Mouse (Mus musculus) kidney, adult 10 weeks (tissue): ENCODE results near the gene Ccdc57. TPM values are rescaled to one million over a fixed set of nuclear protein-coding genes. Genes with fewer than 3 reads are reported as not detected.

Experiments
- polyA plus RNA-seq: library from polyadenylated mRNA; stranded (reverse); fragments of 350-450 nt; fragmentation: Illumina TruSeq; extraction: RNeasy Lipid Tissue Mini Kit (QIAGEN cat#74804); gene quantifications from one replicate; pipeline ENCODE4 v1.2.3, GENCODE M21; 2014; ENCODE audit warnings: low read depth, low replicate concordance

The Ccdc57 gene
- polyA plus RNA-seq: 0.28 TPM

GRCm38 (mm10) chr11:120932564-120933398 is at the start of gene Ccdc57:
Gene Ccdc57, minus strand, starts transcription at chr11:120932872.

GRCm38 (mm10) chr11:120948328-120948727 is 15.7 kb upstream of the Ccdc57 start, which contains the start of gene Slc16a3:
Gene Slc16a3, plus strand, starts transcription at chr11:120948480.

DNA sequence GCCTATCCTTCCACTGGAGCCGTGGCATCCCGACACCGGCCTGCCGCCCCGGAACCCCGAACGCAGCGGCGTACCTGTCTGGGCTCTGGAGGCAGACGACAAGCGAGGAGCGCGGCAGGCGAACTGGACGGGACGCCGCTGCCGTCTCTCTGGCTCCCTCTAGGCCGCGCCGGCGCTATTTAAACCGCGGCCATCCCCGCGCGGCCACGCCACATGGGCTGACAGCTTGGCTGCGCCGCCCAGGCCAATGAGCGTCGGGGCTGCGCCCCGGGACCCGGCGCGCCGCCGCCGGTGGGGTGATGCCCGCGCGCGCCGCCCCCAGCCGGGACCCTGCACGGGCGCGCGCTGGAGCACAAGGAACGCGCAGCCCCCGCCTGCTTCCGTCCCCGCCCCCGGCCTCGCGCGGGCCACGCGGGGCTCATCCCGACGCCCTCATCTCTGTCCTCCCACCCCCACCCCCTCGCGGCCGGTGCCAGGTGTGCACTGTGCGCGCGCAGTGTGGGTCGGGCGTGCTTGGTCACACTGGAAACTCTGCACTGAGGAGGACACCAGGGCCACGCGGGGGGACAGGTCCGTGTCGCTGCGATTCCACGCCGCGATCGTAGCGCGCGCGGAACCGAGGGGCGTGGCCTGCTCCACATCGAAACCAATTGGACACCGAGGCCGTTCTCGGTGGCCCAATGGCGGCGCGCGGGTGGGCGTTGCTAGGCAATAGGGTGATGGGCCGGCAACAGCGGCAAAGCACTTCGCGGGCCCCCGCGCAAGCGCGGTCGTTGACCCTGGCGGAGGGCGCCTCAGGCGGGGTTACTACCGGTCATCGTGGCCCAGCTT is 108.5 kb downstream of the Ccdc57 start, which contains the start of gene Fasn:
Fasn (minus strand) TSS at position 592 of the 831 bp plus-strand sequence.

DNA sequence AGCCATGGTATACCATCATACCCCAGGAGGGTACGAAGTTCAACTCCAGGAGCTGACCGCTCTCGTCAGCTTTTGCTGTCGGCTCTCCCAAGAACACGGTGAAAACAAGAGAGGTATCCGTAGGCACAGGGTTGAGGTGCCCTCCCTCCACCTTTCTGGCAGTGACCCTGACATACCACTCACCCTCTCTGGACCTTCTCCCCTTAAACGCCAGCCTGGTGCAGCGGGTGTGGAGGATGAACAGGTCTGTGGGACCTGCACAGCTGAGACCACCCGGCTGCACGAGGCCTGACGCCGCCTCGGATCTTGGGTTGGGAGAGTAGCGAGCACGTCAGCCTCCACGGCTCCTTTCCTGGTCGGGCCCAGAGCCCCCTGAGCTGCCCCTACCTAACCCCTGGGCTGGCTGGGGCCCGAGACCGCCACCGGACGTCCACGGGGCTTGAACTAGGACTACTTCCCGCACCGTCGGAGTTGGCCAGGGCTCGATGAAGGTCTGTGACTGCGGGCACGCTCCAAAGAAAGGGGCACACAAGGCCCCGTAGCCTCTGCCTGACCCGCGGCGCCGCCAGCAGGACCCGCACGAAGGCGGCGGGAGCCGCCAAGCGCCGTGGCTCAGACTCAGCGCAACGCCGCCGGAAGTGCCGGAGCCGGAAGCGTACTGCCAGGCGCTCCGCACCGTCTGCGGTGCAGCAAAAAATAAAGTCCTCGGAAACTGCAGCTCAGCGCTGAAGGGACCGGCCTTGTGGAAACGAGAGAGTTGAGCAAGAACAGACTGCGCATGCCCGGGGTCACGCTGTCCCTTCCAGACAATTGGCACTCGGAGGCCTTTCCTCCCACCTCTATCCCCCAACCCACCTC is 136.7 kb downstream of the Ccdc57 start, which contains the start of gene Dus1l:
Dus1l (minus strand) TSS at position 648 of the 858 bp plus-strand sequence.

DNA sequence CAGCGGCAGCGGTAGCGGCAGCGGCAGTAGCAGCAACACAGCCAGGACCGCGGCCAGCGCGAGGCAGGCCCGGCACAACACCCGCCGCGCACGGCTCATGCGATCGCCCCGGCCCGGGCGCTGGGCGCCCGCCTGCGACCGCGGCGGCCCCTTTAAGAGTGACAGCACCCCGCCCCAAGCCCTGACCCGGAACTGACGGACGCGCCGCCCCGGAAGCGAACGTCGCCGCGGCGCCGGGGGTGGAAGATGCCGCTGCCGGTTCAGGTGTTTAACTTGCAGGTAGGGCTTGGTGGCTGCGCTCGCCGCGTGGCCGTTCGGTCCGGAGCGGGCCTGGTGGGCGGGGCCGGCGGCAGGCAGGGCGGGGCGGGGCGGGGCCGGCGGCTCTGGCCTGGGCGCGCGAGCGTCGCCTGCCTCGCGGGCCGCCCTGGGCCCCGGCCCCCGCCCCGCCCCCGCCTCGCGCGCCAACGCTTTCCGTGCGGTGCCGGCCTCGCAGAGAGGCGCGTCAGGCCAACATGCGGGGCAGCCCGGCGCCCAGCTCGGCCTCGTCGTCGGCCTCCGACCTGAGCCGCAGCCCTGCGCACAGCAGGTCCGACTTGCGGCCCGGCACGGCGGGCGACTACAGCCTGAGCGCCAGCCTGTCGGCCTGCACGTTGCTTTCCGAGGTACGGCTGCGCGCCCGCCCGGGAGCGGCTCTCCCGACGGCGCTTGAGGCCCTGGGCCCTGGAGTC is 148.4 kb downstream of the Ccdc57 start, which contains the start of the genes Rfng and Gps1:
Rfng (minus strand) TSS at position 144 of the 728 bp plus-strand sequence.
Gps1 (plus strand) TSS at position 209 of the 728 bp plus-strand sequence.

Other genes with a start within 250 kb of the Ccdc57 start
- gene Cenpx, start 219.1 kb downstream of the Ccdc57 start, polyA plus RNA-seq: 0.97 TPM
- 0.24 TPM for gene Lrrc45, start 218.9 kb downstream of the Ccdc57 start, polyA plus RNA-seq
- not detected for gene Rac3, start 211.4 kb downstream of the Ccdc57 start, polyA plus RNA-seq
- gene Dcxr, start 205.6 kb downstream of the Ccdc57 start, polyA plus RNA-seq: 1.3 TPM
- not detected for gene Cbr2, start 200.8 kb downstream of the Ccdc57 start, polyA plus RNA-seq
- not detected for gene Hmga1b, start 170.1 kb downstream of the Ccdc57 start, polyA plus RNA-seq
- not detected for gene Rfng, start 148.7 kb downstream of the Ccdc57 start, polyA plus RNA-seq
- 17.3 TPM for gene Gps1, start 148.6 kb downstream of the Ccdc57 start, polyA plus RNA-seq
- 7.1 TPM for gene Dus1l, start 136.5 kb downstream of the Ccdc57 start, polyA plus RNA-seq
- 0.44 TPM for gene Fasn, start 108.3 kb downstream of the Ccdc57 start, polyA plus RNA-seq
- not detected for gene Slc16a3, start 15.6 kb upstream of the Ccdc57 start, polyA plus RNA-seq
- 41.8 TPM for gene Csnk1d, start 58.5 kb upstream of the Ccdc57 start, polyA plus RNA-seq
- not detected for gene Cd7, start 106.5 kb upstream of the Ccdc57 start, polyA plus RNA-seq
- gene Sectm1b, start 130.7 kb upstream of the Ccdc57 start, polyA plus RNA-seq: 33.1 TPM
- gene Sectm1a, start 148.3 kb upstream of the Ccdc57 start, polyA plus RNA-seq: 0.57 TPM
- gene Tex19.2, start 185.8 kb upstream of the Ccdc57 start, polyA plus RNA-seq: not detected
- gene Tex19.1, start 213.3 kb upstream of the Ccdc57 start, polyA plus RNA-seq: not detected
- gene Uts2r, start 227.4 kb upstream of the Ccdc57 start, polyA plus RNA-seq: not detected